Mouse (Mus musculus): Measurements from ENCODE around the gene Krtap17-1. TPM values are rescaled to one million over a fixed set of nuclear protein-coding genes. Genes with fewer than 3 reads are reported as not detected.

Krtap17-1 gene
- polyA plus RNA-seq, 1 experiment from 2014 or later = 0.26 TPM

Other genes with a start within 250 kb of the Krtap17-1 start
- gene Gm11595, start 221.1 kb downstream of the Krtap17-1 start, polyA plus RNA-seq (2015; fragmentation: Nextera tagmentation; extraction: Ambion mirVana) = not detected in 2 replicates
- gene Krtap4-8, start 213.3 kb downstream of the Krtap17-1 start, polyA plus RNA-seq (2015; fragmentation: Nextera tagmentation; extraction: Ambion mirVana) = not detected in 2 replicates
- gene Krtap4-9, start 208.8 kb downstream of the Krtap17-1 start, polyA plus RNA-seq (2015; fragmentation: Nextera tagmentation; extraction: Ambion mirVana) = not detected in 2 replicates
- gene Gm11596, start 200.5 kb downstream of the Krtap17-1 start, polyA plus RNA-seq (2015; fragmentation: Nextera tagmentation; extraction: Ambion mirVana) = not detected in 2 replicates
- not detected in 2 replicates for gene Gm11569, start 195.1 kb downstream of the Krtap17-1 start, polyA plus RNA-seq (2015; fragmentation: Nextera tagmentation; extraction: Ambion mirVana)
- gene Gm11554, start 189.5 kb downstream of the Krtap17-1 start, polyA plus RNA-seq (2015; fragmentation: Nextera tagmentation; extraction: Ambion mirVana) = not detected in 2 replicates
- not detected in 2 replicates for gene Krtap4-13, start 184.1 kb downstream of the Krtap17-1 start, polyA plus RNA-seq (2015; fragmentation: Nextera tagmentation; extraction: Ambion mirVana)
- gene Gm11564, start 178.3 kb downstream of the Krtap17-1 start, polyA plus RNA-seq (2015; fragmentation: Nextera tagmentation; extraction: Ambion mirVana) = not detected in 2 replicates
- not detected in 2 replicates for gene 2300003K06Rik, start 155.9 kb downstream of the Krtap17-1 start, polyA plus RNA-seq (2015; fragmentation: Nextera tagmentation; extraction: Ambion mirVana)
- gene Krtap4-16, start 142.4 kb downstream of the Krtap17-1 start, polyA plus RNA-seq (2015; fragmentation: Nextera tagmentation; extraction: Ambion mirVana) = not detected in 2 replicates
- gene Gm11568, start 136.1 kb downstream of the Krtap17-1 start, polyA plus RNA-seq (2015; fragmentation: Nextera tagmentation; extraction: Ambion mirVana) = not detected in 2 replicates
- not detected in 2 replicates for gene Gm11559, start 129.5 kb downstream of the Krtap17-1 start, polyA plus RNA-seq (2015; fragmentation: Nextera tagmentation; extraction: Ambion mirVana)
- gene Krtap9-1, start 120.6 kb downstream of the Krtap17-1 start, polyA plus RNA-seq (2015; fragmentation: Nextera tagmentation; extraction: Ambion mirVana) = not detected in 2 replicates
- gene Gm11567, start 114.8 kb downstream of the Krtap17-1 start, polyA plus RNA-seq (2015; fragmentation: Nextera tagmentation; extraction: Ambion mirVana) = not detected in 2 replicates
- not detected in 2 replicates for gene Krtap31-1, start 86.1 kb downstream of the Krtap17-1 start, polyA plus RNA-seq (2015; fragmentation: Nextera tagmentation; extraction: Ambion mirVana)
- gene Gm11565, start 79.2 kb downstream of the Krtap17-1 start, polyA plus RNA-seq (2015; fragmentation: Nextera tagmentation; extraction: Ambion mirVana) = not detected in 2 replicates
- gene Krtap31-2, start 57.7 kb downstream of the Krtap17-1 start, polyA plus RNA-seq (2015; fragmentation: Nextera tagmentation; extraction: Ambion mirVana) = not detected in 2 replicates
- gene Krtap9-5, start 45.5 kb downstream of the Krtap17-1 start, polyA plus RNA-seq (2015; fragmentation: Nextera tagmentation; extraction: Ambion mirVana) = not detected in 2 replicates
- gene Krtap29-1, start 14.9 kb downstream of the Krtap17-1 start, polyA plus RNA-seq (2015; fragmentation: Nextera tagmentation; extraction: Ambion mirVana) = not detected in 2 replicates
- gene Krtap16-1, start 7.4 kb downstream of the Krtap17-1 start, polyA plus RNA-seq (2015; fragmentation: Nextera tagmentation; extraction: Ambion mirVana) = not detected in 2 replicates
- gene Krt33a, start 22.2 kb upstream of the Krtap17-1 start, polyA plus RNA-seq (2015; fragmentation: Nextera tagmentation; extraction: Ambion mirVana) = not detected in 2 replicates
- 0.09 TPM in 1 of 2 replicates, not detected in the other for gene Krt33b, start 35.9 kb upstream of the Krtap17-1 start, polyA plus RNA-seq (2015; fragmentation: Nextera tagmentation; extraction: Ambion mirVana)
- not detected in 2 replicates for gene Krt34, start 47.6 kb upstream of the Krtap17-1 start, polyA plus RNA-seq (2015; fragmentation: Nextera tagmentation; extraction: Ambion mirVana)
- not detected in 2 replicates for gene Krt31, start 56.6 kb upstream of the Krtap17-1 start, polyA plus RNA-seq (2015; fragmentation: Nextera tagmentation; extraction: Ambion mirVana)
- gene Krt32, start 94.2 kb upstream of the Krtap17-1 start, polyA plus RNA-seq (2015; fragmentation: Nextera tagmentation; extraction: Ambion mirVana) = 0.11 TPM in 1 of 2 replicates, not detected in the other
- gene Krt35, start 102.2 kb upstream of the Krtap17-1 start, polyA plus RNA-seq (2015; fragmentation: Nextera tagmentation; extraction: Ambion mirVana) = not detected in 2 replicates
- gene Krt36, start 111.6 kb upstream of the Krtap17-1 start, polyA plus RNA-seq (2015; fragmentation: Nextera tagmentation; extraction: Ambion mirVana) = not detected in 2 replicates
- 0.50 and 0.58 TPM in 2 replicates for gene Krt13, start 127.6 kb upstream of the Krtap17-1 start, polyA plus RNA-seq (2015; fragmentation: Nextera tagmentation; extraction: Ambion mirVana)
- gene Krt15, start 141.9 kb upstream of the Krtap17-1 start, polyA plus RNA-seq (2015; fragmentation: Nextera tagmentation; extraction: Ambion mirVana) = 4.7 and 5.9 TPM in 2 replicates
- 743 and 782 TPM in 2 replicates for gene Krt19, start 154.7 kb upstream of the Krtap17-1 start, polyA plus RNA-seq (2015; fragmentation: Nextera tagmentation; extraction: Ambion mirVana)
- gene Krt9, start 199.3 kb upstream of the Krtap17-1 start, polyA plus RNA-seq (2015; fragmentation: Nextera tagmentation; extraction: Ambion mirVana) = not detected in 2 replicates
- gene Krt14, start 213.6 kb upstream of the Krtap17-1 start, polyA plus RNA-seq (2015; fragmentation: Nextera tagmentation; extraction: Ambion mirVana) = 8.6 and 9.6 TPM in 2 replicates